Mouse (Mus musculus) CH12.LX (cell line): ENCODE measurements around the gene Rora.

Experiments
- CTCF ChIP-seq, 2 experiments: IDR thresholded peaks in 1 of 2; conservative IDR thresholded peaks in 1 of 2; 2 replicates each; pipeline ENCODE4 v1.5.1; 2011 to 2012; ENCODE audit warnings: low read depth in 2 of 2, low read length in 2 of 2, improper control_type of control experiment in 1 of 2, inconsistent platforms in 1 of 2, mild to moderate bottlenecking in 1 of 2, moderate library complexity in 1 of 2
- ELF1 ChIP-seq: IDR thresholded peaks from 2 replicates; pipeline ENCODE4 v1.6.1; 2014; ENCODE audit warnings: low read depth, mild to moderate bottlenecking, inconsistent platforms, low read length, improper control_type of control experiment
- EP300 ChIP-seq: IDR thresholded peaks from 2 replicates; pipeline ENCODE4 v1.6.1; 2011; ENCODE audit warnings: low read length, improper control_type of control experiment
- JUN ChIP-seq: IDR thresholded peaks from 2 replicates; pipeline ENCODE4 v1.6.1; 2011; ENCODE audit warnings: low read depth, mild to moderate bottlenecking, low read length, improper control_type of control experiment, moderate library complexity; ENCODE audit not compliant: insufficient read depth
- NELFE ChIP-seq: IDR thresholded peaks from 2 replicates; pipeline ENCODE4 v1.6.1; 2011; ENCODE audit warnings: low read depth, low read length, improper control_type of control experiment
- POLR2A ChIP-seq: IDR thresholded peaks from 2 replicates; pipeline ENCODE4 v1.6.1; 2011; ENCODE audit warnings: low read depth, mild to moderate bottlenecking, improper control_type of control experiment, low read length
- ZC3H11A ChIP-seq: IDR thresholded peaks from 2 replicates; pipeline ENCODE4 v1.6.1; 2012; ENCODE audit warnings: low read depth, mild to moderate bottlenecking, inconsistent platforms, low read length, improper control_type of control experiment

DNA sequence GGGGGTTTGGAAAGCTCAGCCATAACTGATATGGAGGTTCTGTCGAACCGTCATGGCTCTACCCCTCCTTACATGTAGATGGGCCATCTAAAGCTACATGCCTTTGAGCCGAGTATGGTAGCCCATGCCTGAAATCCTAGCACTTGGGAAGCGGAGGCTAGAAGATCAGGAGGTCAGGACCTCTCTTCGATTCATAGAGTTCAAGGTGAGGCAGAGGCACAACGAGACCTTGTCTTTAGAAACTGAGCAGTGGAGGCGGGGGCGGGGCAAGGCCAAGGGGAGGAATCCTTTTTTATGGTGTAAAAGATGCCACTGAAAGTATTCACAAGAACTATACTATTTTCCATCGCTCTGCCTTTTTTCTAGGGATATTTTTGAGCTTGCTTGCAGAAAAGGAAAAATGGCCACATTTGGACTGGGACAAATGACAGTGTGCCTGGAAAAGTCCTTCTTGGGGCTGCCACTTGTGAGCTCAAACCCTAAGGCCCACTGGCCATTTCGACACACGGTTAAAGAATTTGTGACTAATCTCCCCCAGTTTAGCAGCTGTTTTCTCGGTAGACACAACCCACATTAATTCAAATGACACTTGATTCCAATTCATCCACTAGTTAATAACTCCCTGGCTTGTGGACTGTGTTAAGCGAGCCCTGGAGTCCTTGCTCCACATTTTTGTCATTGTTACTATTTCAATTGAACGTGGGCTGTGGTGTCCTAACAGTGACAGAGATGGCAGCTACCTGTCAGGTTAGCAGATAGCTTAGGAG, 679.4 kb downstream of the Rora start:
- TF ChIP-seq CTCF (conservative IDR thresholded peaks at IDR 0.05 in 1 of 2, IDR thresholded peaks at IDR 0.05 in 1 of 2; ENCODE audit: low read depth in 2 of 2, low read length in 2 of 2) (no peak), NELFE (no peak), POLR2A (no peak), ELF1 (no peak), EP300 (no peak), JUN (no peak), ZC3H11A (no peak)
